Mouse (Mus musculus): Measurements from ENCODE around the gene Fzd1. TPM values are rescaled to one million over a fixed set of nuclear protein-coding genes. Genes with fewer than 3 reads are reported as not detected.

Fzd1 gene
- polyA plus RNA-seq, 1 experiment from 2014 or later, result 44.7 TPM

GRCm38 (mm10) chr5:4778274-4778673 lies 20.4 kb upstream of the Fzd1 start:
- Histone ChIP-seq H3K27me3 (ENCODE audit: control insufficient read depth, insufficient read depth, low read length) (no peaks in the 10 kb centered on the region), H3K9ac (ENCODE audit: low read depth, low read length) (no peak overlapping the region), H3K4me1 (ENCODE audit: control insufficient read depth, insufficient read depth, low read length) (no peaks in the 10 kb centered on the region), H3K4me3 (ENCODE audit: low read length) (no peak overlapping the region), H3K36me3 (ENCODE audit: control insufficient read depth, insufficient read depth, low read length) (no peaks in the 10 kb centered on the region), H3K4me2 (replicated peaks; ENCODE audit: low read depth, low read length) (no peak overlapping the region), H3K27ac (ENCODE audit: low read depth, low read length) (no peak overlapping the region), H3K9me3 (ENCODE audit: control insufficient read depth, low read length) (no peaks in the 10 kb centered on the region)
- WGBS, result 89% methylated on average over 3 of the region's 3 CpGs
- no peak for ATAC-seq (ENCODE audit: low FRiP score, low TSS enrichment)

- WGBS, result 13% methylated on average over 2 of the region's 2 CpGs
- Histone ChIP-seq H3K27me3 (ENCODE audit: control insufficient read depth, insufficient read depth, low read length) (no peaks in the 10 kb centered on the region), H3K4me1 (ENCODE audit: control insufficient read depth, insufficient read depth, low read length) (no peaks in the 10 kb centered on the region), H3K4me2 (replicated peaks; ENCODE audit: low read depth, low read length) (no peak overlapping the region), H3K36me3 (ENCODE audit: control insufficient read depth, insufficient read depth, low read length) (no peaks in the 10 kb centered on the region), H3K4me3 (ENCODE audit: low read length) (no peak overlapping the region), H3K27ac (ENCODE audit: low read depth, low read length) (no peak overlapping the region), H3K9me3 (ENCODE audit: control insufficient read depth, low read length) (no peaks in the 10 kb centered on the region), H3K9ac (ENCODE audit: low read depth, low read length) (no peak overlapping the region)
- ATAC-seq (ENCODE audit: low FRiP score, low TSS enrichment), result no peak
These were observed 18.7 kb upstream of the Fzd1 start for GRCm38 (mm10) chr5:4776495-4776894.

DNA sequence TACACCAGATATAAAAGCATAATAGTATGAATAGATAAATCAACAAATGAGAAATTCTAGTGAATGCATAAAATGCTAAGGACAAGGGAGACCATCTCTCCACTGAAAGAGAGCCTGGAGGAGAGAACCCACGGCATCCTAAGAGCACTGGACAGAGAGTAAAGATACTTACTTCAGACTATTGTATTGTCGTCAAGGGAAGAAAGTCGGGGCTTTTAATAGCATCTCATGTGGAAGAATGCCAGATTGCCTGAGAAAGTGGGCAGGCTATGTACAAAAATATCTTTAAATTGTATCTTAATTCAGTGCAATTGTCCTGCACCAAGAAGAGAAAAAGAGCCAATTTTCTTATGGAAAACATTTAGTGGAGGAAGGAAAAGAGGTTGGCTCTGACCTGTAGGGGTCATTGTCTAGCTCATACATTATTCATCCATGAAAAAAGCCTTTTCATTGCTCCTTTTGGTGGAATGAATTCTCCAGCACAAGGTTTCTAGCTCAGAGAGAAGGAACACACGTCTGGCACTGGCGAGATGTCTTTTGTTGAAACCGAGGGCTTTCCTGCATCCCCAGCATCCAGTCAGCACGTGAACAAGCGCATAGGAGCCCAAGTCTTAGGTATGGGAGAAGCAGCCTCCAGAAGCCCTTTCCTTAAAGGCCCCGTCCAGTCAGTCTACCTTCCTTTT lies 15.4 kb upstream of the Fzd1 start:
- 66% methylated on average over 9 of the region's 9 CpGs for WGBS
- Histone ChIP-seq H3K36me3 (ENCODE audit: control insufficient read depth, insufficient read depth, low read length) (no peaks in the 10 kb centered on the region), H3K9me3 (ENCODE audit: control insufficient read depth, low read length) (no peaks in the 10 kb centered on the region), H3K27me3 (ENCODE audit: control insufficient read depth, insufficient read depth, low read length) (no peaks in the 10 kb centered on the region), H3K27ac (ENCODE audit: low read depth, low read length) (no peak overlapping the region), H3K4me2 (replicated peaks; ENCODE audit: low read depth, low read length) (no peak overlapping the region), H3K9ac (ENCODE audit: low read depth, low read length) (no peak overlapping the region), H3K4me1 (ENCODE audit: control insufficient read depth, insufficient read depth, low read length) (no peaks in the 10 kb centered on the region), H3K4me3 (ENCODE audit: low read length) (no peak overlapping the region)
- no peak for ATAC-seq (ENCODE audit: low FRiP score, low TSS enrichment)

DNA sequence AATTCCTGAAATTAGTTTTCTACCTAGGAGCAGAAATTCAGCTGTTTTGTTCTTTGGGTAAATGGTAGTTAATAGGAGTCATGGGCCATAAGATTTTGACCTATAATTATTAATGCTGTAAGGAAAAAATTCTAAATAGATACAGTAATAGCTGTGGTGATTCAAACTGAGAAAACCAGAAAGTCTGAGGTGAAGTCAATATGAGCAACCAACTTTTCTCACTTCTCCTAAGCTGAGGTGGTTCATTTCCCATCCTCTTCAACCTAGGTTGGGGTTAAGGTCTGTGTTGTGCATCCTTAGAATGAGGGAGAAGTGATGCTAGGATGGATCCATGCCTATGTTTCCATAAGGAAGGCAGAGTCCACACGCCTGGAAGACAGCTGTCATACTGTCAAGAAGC lies 12.8 kb upstream of the Fzd1 start:
- no peak for ATAC-seq (ENCODE audit: low FRiP score, low TSS enrichment)
- Histone ChIP-seq H3K9ac (ENCODE audit: low read depth, low read length) (no peak overlapping the region), H3K9me3 (ENCODE audit: control insufficient read depth, low read length) (no peaks in the 10 kb centered on the region), H3K4me2 (replicated peaks; ENCODE audit: low read depth, low read length) (no peak overlapping the region), H3K27ac (ENCODE audit: low read depth, low read length) (no peak overlapping the region), H3K36me3 (ENCODE audit: control insufficient read depth, insufficient read depth, low read length) (no peaks in the 10 kb centered on the region), H3K4me1 (ENCODE audit: control insufficient read depth, insufficient read depth, low read length) (no peaks in the 10 kb centered on the region), H3K4me3 (ENCODE audit: low read length) (no peak overlapping the region), H3K27me3 (ENCODE audit: control insufficient read depth, insufficient read depth, low read length) (no peaks in the 10 kb centered on the region)
- WGBS, result 82% methylated on average over 1 of the region's 1 CpGs

- no peak for ATAC-seq (ENCODE audit: low FRiP score, low TSS enrichment)
- no peak overlapping the region for H3K27ac ChIP-seq (ENCODE audit: low read depth, low read length)
- WGBS, result 65% methylated on average over 2 of the region's 2 CpGs
- H3K4me2 ChIP-seq (replicated peaks; ENCODE audit: low read depth, low read length), result no peak overlapping the region
- no peaks in the 10 kb centered on the region for H3K9me3 ChIP-seq (ENCODE audit: control insufficient read depth, low read length)
- H3K4me1 ChIP-seq (ENCODE audit: control insufficient read depth, insufficient read depth, low read length), result no peaks in the 10 kb centered on the region
- H3K9ac ChIP-seq (ENCODE audit: low read depth, low read length), result no peak overlapping the region
- no peaks in the 10 kb centered on the region for H3K27me3 ChIP-seq (ENCODE audit: control insufficient read depth, insufficient read depth, low read length)
- H3K36me3 ChIP-seq (ENCODE audit: control insufficient read depth, insufficient read depth, low read length), result no peaks in the 10 kb centered on the region
- no peak overlapping the region for H3K4me3 ChIP-seq (ENCODE audit: low read length)
These were observed 10.1 kb upstream of the Fzd1 start for GRCm38 (mm10) chr5:4767896-4768295.

DNA sequence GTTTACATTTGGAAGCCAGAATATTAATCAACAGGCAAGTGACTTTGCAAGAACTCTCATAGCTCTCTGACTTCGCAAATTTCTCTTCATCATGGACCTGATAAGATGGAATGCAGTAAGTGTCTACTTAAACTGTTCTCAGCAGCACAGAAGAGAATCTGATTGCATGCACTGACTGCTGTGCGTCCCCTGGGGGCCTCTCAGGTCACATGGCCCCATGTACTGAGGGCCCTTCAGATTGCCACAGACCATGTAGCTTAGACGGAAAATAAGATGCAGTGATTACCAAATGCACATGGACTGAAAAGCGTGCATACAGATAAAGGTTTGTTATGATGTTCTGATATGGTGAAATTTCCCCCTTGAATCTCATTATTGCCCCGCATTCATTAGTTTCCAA lies 8.9 kb upstream of the Fzd1 start:
- ATAC-seq (ENCODE audit: low FRiP score, low TSS enrichment), result no peak
- no peak overlapping the region for H3K4me2 ChIP-seq (replicated peaks; ENCODE audit: low read depth, low read length)
- no peaks in the 10 kb centered on the region for H3K36me3 ChIP-seq (ENCODE audit: control insufficient read depth, insufficient read depth, low read length)
- H3K9ac ChIP-seq (ENCODE audit: low read depth, low read length), result no peak overlapping the region
- WGBS, result 79% methylated on average over 5 of the region's 5 CpGs
- no peak overlapping the region for H3K27ac ChIP-seq (ENCODE audit: low read depth, low read length)
- H3K9me3 ChIP-seq (ENCODE audit: control insufficient read depth, low read length), result no peaks in the 10 kb centered on the region
- no peak overlapping the region for H3K4me3 ChIP-seq (ENCODE audit: low read length)
- no peaks in the 10 kb centered on the region for H3K4me1 ChIP-seq (ENCODE audit: control insufficient read depth, insufficient read depth, low read length)
- no peaks in the 10 kb centered on the region for H3K27me3 ChIP-seq (ENCODE audit: control insufficient read depth, insufficient read depth, low read length)

DNA sequence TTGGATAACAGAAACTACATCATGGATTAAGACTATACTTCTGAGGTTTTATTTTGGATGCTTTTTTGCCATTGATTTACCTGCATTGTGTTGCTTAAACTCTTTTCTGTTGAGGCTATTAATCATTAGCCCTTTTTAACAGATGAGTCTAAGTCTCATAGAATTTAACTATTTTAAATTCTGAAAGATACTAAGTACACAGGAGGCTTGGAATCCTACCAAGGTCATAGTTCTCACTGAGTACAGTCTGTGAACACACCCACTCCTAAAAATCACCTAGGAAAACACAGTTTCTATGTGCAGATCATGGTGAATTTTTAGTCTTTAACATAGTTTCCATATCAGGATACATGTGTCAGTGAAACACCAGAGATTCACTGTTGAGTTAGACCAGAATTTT lies 4.1 kb upstream of the Fzd1 start:
- no peak overlapping the region for H3K4me2 ChIP-seq (replicated peaks; ENCODE audit: low read depth, low read length)
- H3K4me1 ChIP-seq (ENCODE audit: control insufficient read depth, insufficient read depth, low read length), result 0 out of 2 replicates have a peak, but pooled peaks cover 2% of the 10 kb centered on the region
- no peaks in the 10 kb centered on the region for H3K9me3 ChIP-seq (ENCODE audit: control insufficient read depth, low read length)
- H3K9ac ChIP-seq (ENCODE audit: low read depth, low read length), result no peak overlapping the region
- H3K27me3 ChIP-seq (ENCODE audit: control insufficient read depth, insufficient read depth, low read length), result no peaks in the 10 kb centered on the region
- H3K36me3 ChIP-seq (ENCODE audit: control insufficient read depth, insufficient read depth, low read length), result no peaks in the 10 kb centered on the region
- ATAC-seq (ENCODE audit: low FRiP score, low TSS enrichment), result no peak
- no peak overlapping the region for H3K27ac ChIP-seq (ENCODE audit: low read depth, low read length)
- no peak overlapping the region for H3K4me3 ChIP-seq (ENCODE audit: low read length)

GRCm38 (mm10) chr5:4758331-4759080 lies 671 bp upstream of the Fzd1 start:
- peak overlapping the region; percentile 61 for H3K4me2 ChIP-seq (replicated peaks; ENCODE audit: low read depth, low read length)
- peak overlapping the region; percentile 90 for H3K4me3 ChIP-seq (ENCODE audit: low read length)
- no peaks in the 10 kb centered on the region for H3K9me3 ChIP-seq (ENCODE audit: control insufficient read depth, low read length)
- no peaks in the 10 kb centered on the region for H3K27me3 ChIP-seq (ENCODE audit: control insufficient read depth, insufficient read depth, low read length)
- H3K4me1 ChIP-seq (ENCODE audit: control insufficient read depth, insufficient read depth, low read length), result peaks cover 7% of the 10 kb centered on the region; the same call in 1 of the 2 replicates
- H3K36me3 ChIP-seq (ENCODE audit: control insufficient read depth, insufficient read depth, low read length), result peaks cover 4% of the 10 kb centered on the region; the same call in 1 of the 2 replicates
- H3K27ac ChIP-seq (ENCODE audit: low read depth, low read length), result peak overlapping the region; percentile 98
- peak overlapping the region; percentile 96 for H3K9ac ChIP-seq (ENCODE audit: low read depth, low read length)
- WGBS, result under 1% methylated on average over 23 of the region's 23 CpGs
- ATAC-seq (ENCODE audit: low FRiP score, low TSS enrichment), result no peak; the same call in 1 of the 2 replicates

Measured in kidney, embryonic 14.5 days (tissue).